22 mouse cellular contexts compared by ENCODE assay signal in the genomic region with DNA sequence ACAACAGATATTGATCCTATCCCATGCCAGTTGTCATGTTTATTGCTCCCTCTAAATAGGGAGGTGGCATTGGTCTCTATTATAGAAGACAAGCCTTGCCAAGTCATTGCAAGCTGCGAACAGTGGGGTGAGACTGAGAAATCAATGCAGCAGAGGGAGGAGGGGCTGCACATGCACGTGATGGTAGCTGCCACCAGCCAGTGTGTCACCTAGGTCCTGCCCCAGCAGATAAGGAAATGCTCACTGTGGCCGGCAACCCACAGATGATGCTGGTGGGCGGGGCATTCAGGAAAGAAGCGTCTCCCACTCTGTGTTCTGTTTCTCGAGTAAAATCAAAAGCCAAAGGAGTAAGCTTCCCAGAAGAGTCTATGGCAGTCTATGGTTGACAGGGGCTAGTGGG.
DNase-seq lines count a peak whose midpoint lies in the region; ATAC-seq and TF ChIP-seq lines count a peak whose summit lies in the region.
"Had no signal": no experiment of that assay in that cellular context is flagged by ENCODE, and none has a peak within 500 bp of the region (broad histone marks: within the 10 kb centered on the region; RNA-seq: fewer than 3 reads in every experiment).

No protein-coding gene starts in this region.

- H3K27ac ChIP-seq in midbrain, embryonic 11.5 days (ENCODE audit: low read depth, low read length): no peak overlapping the region
- H3K27ac ChIP-seq in midbrain, postnatal 0 days (ENCODE audit: low read depth, low read length): no peak overlapping the region
- H3K27ac ChIP-seq: embryonic facial prominence, embryonic 10.5 days; embryonic facial prominence, embryonic 13.5 days; forebrain, embryonic 12.5 days; forebrain, embryonic 15.5 days; hindbrain, embryonic 10.5 days; hindbrain, embryonic 13.5 days had no signal

- no peak for TF ChIP-seq CTCF in midbrain, postnatal 0 days (IDR thresholded peaks at IDR 0.05)

- no peak overlapping the region for H3K4me2 ChIP-seq in midbrain, embryonic 11.5 days
- H3K4me2 ChIP-seq in midbrain, postnatal 0 days (ENCODE audit: low read depth, low read length, poor library complexity, severe bottlenecking): no peak overlapping the region
- H3K4me2 ChIP-seq: embryonic facial prominence, embryonic 13.5 days; forebrain, embryonic 12.5 days; forebrain, embryonic 15.5 days; heart, embryonic 11.5 days; hindbrain, embryonic 13.5 days had no signal

- peak; percentile 14 for DNase-seq in midbrain, embryonic 11.5 days (ENCODE audit: low spot score, missing footprints)
- no peak for DNase-seq in midbrain, postnatal 0 days (ENCODE audit: low spot score)
- DNase-seq in kidney, postnatal 4 days: no peak
- no peak for DNase-seq in spleen, postnatal 4 days (ENCODE audit: low spot score in 2 of 2)
- DNase-seq in cerebellum, adult 11 months: no peak
- DNase-seq: adrenal gland, postnatal 10 days; adrenal gland, postnatal 36 days; cerebellum, postnatal 25 days; embryo, embryonic 11 days; gastrocnemius, postnatal 25 days; heart, adult 11 months had no signal

- peaks cover 10% of the 10 kb centered on the region for H3K27me3 ChIP-seq in midbrain, embryonic 11.5 days (ENCODE audit: control insufficient read depth, insufficient read depth, low read length)
- peaks cover 10% of the 10 kb centered on the region for H3K27me3 ChIP-seq in midbrain, postnatal 0 days (ENCODE audit: insufficient read depth, low read length)
- H3K27me3 ChIP-seq: forebrain, embryonic 15.5 days had no signal

- no peak for ATAC-seq in midbrain, embryonic 11.5 days (ENCODE audit: low FRiP score)
- ATAC-seq in midbrain, postnatal 0 days (ENCODE audit: low FRiP score): no peak
- ATAC-seq in common myeloid progenitor, adult 5-6 weeks (replicated peaks; ENCODE audit: low read depth, poor library complexity, severe bottlenecking): peak; percentile 80
- peak; percentile 42 for ATAC-seq in inflammation-experienced regulatory T-cells, adult 6 months
- ATAC-seq: forebrain, embryonic 15.5 days; hindbrain, embryonic 16.5 days had no signal

- no peaks in the 10 kb centered on the region for H3K9me3 ChIP-seq in midbrain, embryonic 11.5 days (ENCODE audit: control insufficient read depth, low read length)
- H3K9me3 ChIP-seq in midbrain, postnatal 0 days (ENCODE audit: low read length): no peaks in the 10 kb centered on the region
- H3K9me3 ChIP-seq: embryonic facial prominence, embryonic 10.5 days; embryonic facial prominence, embryonic 13.5 days; forebrain, embryonic 12.5 days; forebrain, embryonic 15.5 days; hindbrain, embryonic 10.5 days; hindbrain, embryonic 13.5 days had no signal

- no peak overlapping the region for H3K9ac ChIP-seq in midbrain, embryonic 11.5 days (ENCODE audit: low read length)
- H3K9ac ChIP-seq in midbrain, postnatal 0 days (replicated peaks; ENCODE audit: low read length, poor library complexity, severe bottlenecking): no peak overlapping the region
- H3K9ac ChIP-seq: embryonic facial prominence, embryonic 13.5 days; forebrain, embryonic 12.5 days; forebrain, embryonic 15.5 days; hindbrain, embryonic 13.5 days had no signal

- 68% methylated on average over 6 of the region's 6 CpGs for WGBS in midbrain, embryonic 11.5 days
- 69% methylated on average over 6 of the region's 6 CpGs for WGBS in midbrain, postnatal 0 days

- no peaks in the 10 kb centered on the region for H3K36me3 ChIP-seq in midbrain, embryonic 11.5 days (ENCODE audit: control insufficient read depth, insufficient read depth, low read length)
- H3K36me3 ChIP-seq in midbrain, postnatal 0 days (ENCODE audit: insufficient read depth, low read length): no peaks in the 10 kb centered on the region
- H3K36me3 ChIP-seq: embryonic facial prominence, embryonic 10.5 days; embryonic facial prominence, embryonic 13.5 days; forebrain, embryonic 12.5 days; forebrain, embryonic 15.5 days; hindbrain, embryonic 10.5 days; hindbrain, embryonic 13.5 days had no signal

- H3K4me1 ChIP-seq in midbrain, embryonic 11.5 days (ENCODE audit: control insufficient read depth, insufficient read depth, low read length): 0 out of 2 replicates have a peak, but pooled peaks cover 5% of the 10 kb centered on the region
- no peaks in the 10 kb centered on the region for H3K4me1 ChIP-seq in midbrain, postnatal 0 days (ENCODE audit: insufficient read depth, low read length)

- no peak overlapping the region for H3K4me3 ChIP-seq in midbrain, embryonic 11.5 days (ENCODE audit: low read depth, low read length)
- H3K4me3 ChIP-seq in midbrain, postnatal 0 days (ENCODE audit: low read depth, low read length): no peak overlapping the region
- H3K4me3 ChIP-seq: embryonic facial prominence, embryonic 10.5 days; embryonic facial prominence, embryonic 13.5 days; erythroblast, embryonic 14.5 days; forebrain, embryonic 12.5 days; forebrain, embryonic 15.5 days; hindbrain, embryonic 10.5 days; hindbrain, embryonic 13.5 days had no signal

Comparison
In these comparisons a context has a peak if more than half of its experiments do, and no peak if none do; other contexts are left out.
1. ATAC-seq: peak in common myeloid progenitor, adult 5-6 weeks (single experiment) and inflammation-experienced regulatory T-cells, adult 6 months (single experiment); none in midbrain, embryonic 11.5 days (single experiment) and midbrain, postnatal 0 days (single experiment).